Mouse (Mus musculus) layer of hippocampus, postnatal 14 days (tissue): ENCODE measurements around the gene Aldh3a1. TPM values are rescaled to one million over a fixed set of nuclear protein-coding genes. Genes with fewer than 3 reads are reported as not detected.

ENCODE experiments used
- DNase-seq, 2 experiments: peaks; one replicate each; pipeline ENCODE4 v3.0.0; 2021 to 2022; ENCODE audit warnings: low spot score in 2 of 2, mixed read lengths in 1 of 2
- total RNA-seq, 2 experiments: library from RNA; stranded (reverse); gene quantifications; 2 replicates each; pipeline ENCODE4 v1.2.3; 2021

Gene Aldh3a1
- total RNA-seq, 2 experiments from 2014 or later = 0.81 to 0.95 TPM

- peak; percentile 52 to 54 for DNase-seq
Measured at GRCm38 (mm10) chr11:61231329-61231728, 24.0 kb downstream of the Aldh3a1 start.

GRCm38 (mm10) chr11:61234174-61234573 lies 26.8 kb downstream of the Aldh3a1 start:
- no peak for DNase-seq

- no peak for DNase-seq
Measured at GRCm38 (mm10) chr11:61236015-61236414, 28.7 kb downstream of the Aldh3a1 start.

- no peak for DNase-seq
Measured at GRCm38 (mm10) chr11:61244406-61244805, 37.1 kb downstream of the Aldh3a1 start.

- DNase-seq = no peak
Measured at GRCm38 (mm10) chr11:61251741-61252140, 44.4 kb downstream of the Aldh3a1 start.

GRCm38 (mm10) chr11:61252807-61253206 lies 45.5 kb downstream of the Aldh3a1 start:
- no peak for DNase-seq

- no peak for DNase-seq
Measured at GRCm38 (mm10) chr11:61259106-61259505, 51.8 kb downstream of the Aldh3a1 start.

- no peak for DNase-seq
Measured at GRCm38 (mm10) chr11:61262516-61262915, 55.2 kb downstream of the Aldh3a1 start.

- no peak for DNase-seq
Measured at GRCm38 (mm10) chr11:61263841-61264240, 56.5 kb downstream of the Aldh3a1 start.

- peak; percentile 89 to 94 for DNase-seq
Measured at GRCm38 (mm10) chr11:61266551-61267533, 59.5 kb downstream of the Aldh3a1 start, which contains the start of gene Aldh3a2. Gene Aldh3a2, minus strand, starts transcription at chr11:61267464.

Other genes with a start within 250 kb of the Aldh3a1 start
- gene Kcnj12, start 185.0 kb upstream of the Aldh3a1 start, total RNA-seq = 1 to 10 TPM; 7.1 to 8.0 TPM
- 1 to 10 TPM in 1 of 2 experiments, under 1 TPM in 1; 0.99 to 1.4 TPM for gene Tnfrsf13b, start 80.8 kb upstream of the Aldh3a1 start, total RNA-seq
- 100 to 1,000 TPM; 319 to 320 TPM for gene Usp22, start 32.5 kb upstream of the Aldh3a1 start, total RNA-seq
- gene Aldh3a2, start 59.9 kb downstream of the Aldh3a1 start, total RNA-seq = 10 to 100 TPM; 54.5 to 57.5 TPM
- gene Slc47a2, start 135.3 kb downstream of the Aldh3a1 start, total RNA-seq = under 1 TPM in 1 of 2 experiments, not detected in 1; 0.17 TPM
- under 1 TPM; 0.83 to 0.93 TPM for gene Slc47a1, start 170.8 kb downstream of the Aldh3a1 start, total RNA-seq
- 100 to 1,000 TPM; 328 to 329 TPM for gene Rnf112, start 246.6 kb downstream of the Aldh3a1 start, total RNA-seq